Mouse (Mus musculus): ENCODE measurements at regions not wholly inside any gene's neighbourhood (a gene's known extent, or its start where the extent isn't known, plus 50 kb on each side); places are given as distances from the start of the nearest gene placed in this dataset.

- ChIA-PET POLR2A (no interaction called here), CTCF (no interaction called here)
- no peak for TF ChIP-seq CTCF (IDR thresholded peaks at IDR 0.05)
- DNase-seq (ENCODE audit: low read depth, low spot score) = no peak
- in situ Hi-C loops (cut with MboI; ENCODE audit: low pct_unique_long_range_greater_than_20kb) = no loop called here
- ATAC-seq = no peak
- no peaks in the 10 kb centered on the region for H3K27me3 ChIP-seq
Observed at GRCm38 (mm10) chr5:91892338-91892737, 70.5 kb downstream of the Rchy1 start.

GRCm38 (mm10) chr5:91881771-91882170 lies 81.1 kb downstream of the Rchy1 start:
- in situ Hi-C loops (cut with MboI; ENCODE audit: low pct_unique_long_range_greater_than_20kb) = no loop called here
- DNase-seq (ENCODE audit: low read depth, low spot score) (no peak), ATAC-seq (no peak)
- ChIA-PET POLR2A (no interaction called here), CTCF (no interaction called here)
- no peak for TF ChIP-seq CTCF (IDR thresholded peaks at IDR 0.05)
- H3K27me3 ChIP-seq = no peaks in the 10 kb centered on the region

- no peak for TF ChIP-seq CTCF (IDR thresholded peaks at IDR 0.05)
- CTCF ChIA-PET = no interaction called here
- in situ Hi-C loops (cut with MboI; ENCODE audit: low pct_unique_long_range_greater_than_20kb) = no loop called here
- DNase-seq (ENCODE audit: low read depth, low spot score) (no peak), ATAC-seq (no peak)
- POLR2A ChIA-PET = no interaction called here
- no peaks in the 10 kb centered on the region for H3K27me3 ChIP-seq
Observed at GRCm38 (mm10) chr5:91880231-91880630, 82.6 kb downstream of the Rchy1 start.

GRCm38 (mm10) chr5:91878627-91879026 lies 84.2 kb downstream of the Rchy1 start:
- DNase-seq (ENCODE audit: low read depth, low spot score) (no peak), ATAC-seq (no peak)
- no peak for TF ChIP-seq CTCF (IDR thresholded peaks at IDR 0.05)
- in situ Hi-C loops (cut with MboI; ENCODE audit: low pct_unique_long_range_greater_than_20kb) = no loop called here
- ChIA-PET POLR2A (no interaction called here), CTCF (interaction anchor here (1.2 kb wide), 1 partner anchor 413 kb away, joined by 3 read pairs; no protein-coding TSS in a partner anchor)
- no peaks in the 10 kb centered on the region for H3K27me3 ChIP-seq

GRCm38 (mm10) chr5:91876682-91877031 lies 86.2 kb downstream of the Rchy1 start:
- ChIA-PET CTCF (interaction anchor here (1.3 kb wide), 1 partner anchor 30 kb away, joined by 3 read pairs; no protein-coding TSS in a partner anchor), POLR2A (interaction anchor here (0.6 kb wide), 2 partner anchors 37 to 358 kb away, joined by 3 to 4 read pairs; no protein-coding TSS in a partner anchor)
- ATAC-seq (no peak), DNase-seq (ENCODE audit: low read depth, low spot score) (no peak)
- peak; percentile 62 for TF ChIP-seq CTCF (IDR thresholded peaks at IDR 0.05)
- no peaks in the 10 kb centered on the region for H3K27me3 ChIP-seq
- in situ Hi-C loops (cut with MboI; ENCODE audit: low pct_unique_long_range_greater_than_20kb) = no loop called here

GRCm38 (mm10) chr5:91875875-91876681 lies 86.8 kb downstream of the Rchy1 start:
- CTCF ChIA-PET = interaction anchor here (1.3 kb wide), 1 partner anchor 29 kb away, joined by 3 read pairs; no protein-coding TSS in a partner anchor
- no peaks in the 10 kb centered on the region for H3K27me3 ChIP-seq
- no peak for ATAC-seq
- no peak for TF ChIP-seq CTCF (IDR thresholded peaks at IDR 0.05)
- POLR2A ChIA-PET = interaction anchor here (0.6 kb wide), 1 partner anchor 357 kb away, joined by 3 read pairs; no protein-coding TSS in a partner anchor
- in situ Hi-C loops (cut with MboI; ENCODE audit: low pct_unique_long_range_greater_than_20kb) = no loop called here
- no peak for DNase-seq (ENCODE audit: low read depth, low spot score)

GRCm38 (mm10) chr5:91872816-91873215 lies 90.1 kb downstream of the Rchy1 start:
- H3K27me3 ChIP-seq = no peaks in the 10 kb centered on the region
- ATAC-seq = no peak
- POLR2A ChIA-PET = no interaction called here
- DNase-seq (ENCODE audit: low read depth, low spot score) = no peak
- CTCF ChIA-PET = no interaction called here
- in situ Hi-C loops (cut with MboI; ENCODE audit: low pct_unique_long_range_greater_than_20kb) = no loop called here
- TF ChIP-seq CTCF (IDR thresholded peaks at IDR 0.05) = no peak

- ATAC-seq (no peak), DNase-seq (ENCODE audit: low read depth, low spot score) (no peak)
- no peak for TF ChIP-seq CTCF (IDR thresholded peaks at IDR 0.05)
- in situ Hi-C loops (cut with MboI; ENCODE audit: low pct_unique_long_range_greater_than_20kb) = no loop called here
- H3K27me3 ChIP-seq = no peaks in the 10 kb centered on the region
- CTCF ChIA-PET = interaction anchor here (0.8 to 1.2 kb wide), 2 partner anchors 8 to 38 kb away, joined by 3 to 6 read pairs; no protein-coding TSS in a partner anchor
- POLR2A ChIA-PET = no interaction called here
Observed at GRCm38 (mm10) chr5:91869791-91870190, 93.1 kb downstream of the Rchy1 start.

- ATAC-seq = no peak
- POLR2A ChIA-PET = no interaction called here
- CTCF ChIA-PET = no interaction called here
Observed at GRCm38 (mm10) chr5:91866184-91866583, 96.7 kb downstream of the Rchy1 start.

GRCm38 (mm10) chr5:91865365-91865764 lies 97.5 kb downstream of the Rchy1 start:
- ChIA-PET POLR2A (interaction anchor here (0.5 kb wide), 1 partner anchor 128 kb away, joined by 6 read pairs; no protein-coding TSS in a partner anchor), CTCF (no interaction called here)
- ATAC-seq = no peak
- no peaks in the 10 kb centered on the region for H3K27me3 ChIP-seq
- no peak for DNase-seq (ENCODE audit: low read depth, low spot score)
- TF ChIP-seq CTCF (IDR thresholded peaks at IDR 0.05) = no peak
- in situ Hi-C loops (cut with MboI; ENCODE audit: low pct_unique_long_range_greater_than_20kb) = no loop called here

More at GRCm38 (mm10) chr5:91866184-91866583, 96.7 kb downstream of the Rchy1 start:
- TF ChIP-seq CTCF (IDR thresholded peaks at IDR 0.05) = no peak
- in situ Hi-C loops (cut with MboI; ENCODE audit: low pct_unique_long_range_greater_than_20kb) = no loop called here
- no peak for DNase-seq (ENCODE audit: low read depth, low spot score)
- H3K27me3 ChIP-seq = no peaks in the 10 kb centered on the region

- ChIA-PET POLR2A (no interaction called here), CTCF (interaction anchor here (2.1 kb wide), 1 partner anchor 344 kb away, joined by 5 read pairs; no protein-coding TSS in a partner anchor)
- no peak for TF ChIP-seq CTCF (IDR thresholded peaks at IDR 0.05)
- DNase-seq (ENCODE audit: low read depth, low spot score) (no peak), ATAC-seq (no peak)
- H3K27me3 ChIP-seq = no peaks in the 10 kb centered on the region
- in situ Hi-C loops (cut with MboI; ENCODE audit: low pct_unique_long_range_greater_than_20kb) = loop anchor here (5.0 kb wide), 1 partner anchor 346 kb away; the partner anchor contains the start of gene Parm1
Observed at GRCm38 (mm10) chr5:91862843-91863242, 100.0 kb downstream of the Rchy1 start.

Data from Patski (cell line).